ENCODE assay signal across 9 mouse cellular contexts in the genomic region with DNA sequence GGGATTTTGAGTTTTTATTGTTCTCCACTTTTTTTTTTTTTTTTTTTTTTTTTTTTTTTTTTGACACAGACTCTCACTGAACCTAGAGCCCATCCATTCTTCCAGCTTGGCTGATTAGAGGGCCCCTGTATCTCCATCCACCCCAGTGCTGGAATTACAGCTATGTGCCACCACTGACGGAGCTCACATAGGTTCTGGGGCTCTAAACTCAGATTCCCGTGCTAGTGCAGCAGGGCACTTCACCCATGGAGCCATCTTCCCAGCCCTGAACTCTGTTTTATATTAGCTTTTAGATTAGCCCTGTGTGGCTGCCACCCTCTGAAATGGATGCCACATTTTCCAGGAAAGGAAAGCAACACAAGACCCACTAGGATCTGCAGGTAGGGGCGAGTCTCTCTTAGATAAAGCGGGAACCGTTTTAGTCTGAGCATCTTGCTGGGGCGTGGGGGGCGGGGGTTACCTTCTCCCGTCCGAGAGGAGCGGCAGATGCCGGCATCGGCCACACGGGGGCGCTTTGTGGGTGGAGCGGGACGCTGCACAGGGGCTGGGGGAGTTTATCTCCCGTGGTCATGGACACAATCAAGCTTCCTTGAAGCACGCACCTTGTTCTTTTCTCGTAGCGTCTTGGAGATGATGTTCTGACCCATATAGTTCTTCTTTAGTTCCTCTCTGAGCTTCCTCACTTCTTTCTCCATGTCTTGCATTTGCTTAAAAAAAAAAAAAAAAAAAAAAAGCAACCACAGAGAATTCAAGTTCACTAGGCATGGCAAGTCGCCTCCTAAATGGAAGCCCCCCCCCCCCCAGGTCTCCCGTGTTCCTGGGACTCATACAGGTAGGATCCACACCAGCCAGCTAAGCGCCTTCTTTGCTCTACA. TPM values are rescaled to one million over a fixed set of nuclear protein-coding genes. Genes with fewer than 3 reads are reported as not detected.
DNase-seq lines count a peak whose midpoint lies in the region; ATAC-seq and TF ChIP-seq lines count a peak whose summit lies in the region.
"Had no signal": no experiment of that assay in that cellular context is flagged by ENCODE, and none has a peak within 500 bp of the region (broad histone marks: within the 10 kb centered on the region; RNA-seq: fewer than 3 reads in every experiment).

No protein-coding gene starts in this region.

- H3K27ac ChIP-seq in bone marrow macrophage, adult 2 months (ENCODE audit: insufficient read depth, low read depth, low read length) = no peak overlapping the region
- no peak overlapping the region for H3K27ac ChIP-seq in stomach, postnatal 0 days (replicated peaks)
- H3K27ac ChIP-seq: liver, embryonic 15.5 days had no signal

- 0 out of 2 replicates have a peak overlapping the region, but pooled peaks have one; percentile 11 for H3K4me2 ChIP-seq in stomach, postnatal 0 days (replicated peaks; ENCODE audit: low read depth)
- H3K4me2 ChIP-seq: liver, embryonic 15.5 days had no signal

- peaks cover 22% of the 10 kb centered on the region for H3K4me1 ChIP-seq in bone marrow macrophage, adult 2 months (ENCODE audit: control insufficient read depth, insufficient read depth, low read length)
- peaks cover 3% of the 10 kb centered on the region; the same call in 1 of the 2 replicates for H3K4me1 ChIP-seq in stomach, postnatal 0 days (replicated peaks; ENCODE audit: control insufficient read depth, insufficient read depth)

- intact Hi-C loops in gastrocnemius, postnatal 14 days (cut with DNase I; ENCODE audit: low total_unique reads) = no loop called here

- no peak for TF ChIP-seq EP300 in stomach, postnatal 0 days (optimal IDR thresholded peaks at IDR 0.05)

- no peak for TF ChIP-seq POLR2A in bone marrow macrophage, adult 2 months (IDR thresholded peaks at IDR 0.05; ENCODE audit: borderline replicate concordance, low read depth, low read length)

- TF ChIP-seq CTCF in bone marrow macrophage, adult 2 months (IDR thresholded peaks at IDR 0.05; ENCODE audit: low read depth, low read length) = peak; percentile 71
- peak; percentile 76 for TF ChIP-seq CTCF in stomach, postnatal 0 days (IDR thresholded peaks at IDR 0.05; ENCODE audit: low read depth)

- WGBS in stomach, postnatal 0 days = 15% methylated on average over 23 of the region's 23 CpGs

- peak; percentile 16; the same call in 1 of the 2 replicates for ATAC-seq in frontal cortex, adult (ENCODE audit: low TSS enrichment)
- ATAC-seq in stomach, postnatal 0 days (ENCODE audit: low FRiP score, low TSS enrichment) = no peak

- no peaks in the 10 kb centered on the region for H3K27me3 ChIP-seq in stomach, postnatal 0 days (ENCODE audit: control insufficient read depth, insufficient read depth, low read length)
- H3K27me3 ChIP-seq: liver, embryonic 15.5 days had no signal

- H3K36me3 ChIP-seq in stomach, postnatal 0 days (ENCODE audit: control insufficient read depth, insufficient read depth, low read length) = no peaks in the 10 kb centered on the region
- H3K36me3 ChIP-seq: liver, embryonic 15.5 days had no signal

- DNase-seq in frontal cortex, postnatal 25 days (ENCODE audit: low spot score in 2 of 2) = no peak
- peak; percentile 59 for DNase-seq in CD4-positive helper T cell, adult 2 months (ENCODE audit: low read depth, low spot score)
- DNase-seq in gastrocnemius, postnatal 14 days = peak; percentile 73
- DNase-seq in kidney, postnatal 10 days = peak; percentile 80
- DNase-seq in lung, postnatal 36 days = peak; percentile 42
- peak; percentile 75 for DNase-seq in stomach, postnatal 0 days (ENCODE audit: low spot score)

- H3K4me3 ChIP-seq in bone marrow macrophage, adult 2 months (ENCODE audit: insufficient read depth, low read length) = no peak overlapping the region
- no peak overlapping the region for H3K4me3 ChIP-seq in stomach, postnatal 0 days (ENCODE audit: low read depth, low read length)
- H3K4me3 ChIP-seq: liver, embryonic 15.5 days had no signal

- 0 out of 2 replicates have a peak, but pooled peaks cover 3% of the 10 kb centered on the region for H3K9me3 ChIP-seq in stomach, postnatal 0 days (ENCODE audit: control insufficient read depth, low read length)
- H3K9me3 ChIP-seq: liver, embryonic 15.5 days had no signal

- H3K9ac ChIP-seq in stomach, postnatal 0 days (ENCODE audit: low read length) = no peak overlapping the region
- H3K9ac ChIP-seq: liver, embryonic 15.5 days had no signal

RNA-seq across cellular contexts. Expression of gene Fhad1, which starts 51.8 kb away (rescaled TPM):
- polyA plus RNA-seq in bone marrow macrophage, adult 2 months (2012; ENCODE audit: insufficient read depth, insufficient read length, missing spikeins) = 3.2 and 4.9 TPM in 2 replicates
- total RNA-seq in gastrocnemius, postnatal 14 days (2021) = 1 to 10 TPM; 1.4 to 1.7 TPM
- polyA plus RNA-seq in stomach, postnatal 0 days (2015; fragmentation: Nextera tagmentation; extraction: Ambion mirVana) = 4.9 and 6.0 TPM in 2 replicates

Comparison
In these comparisons a context has a peak if more than half of its experiments do, and no peak if none do; other contexts are left out.
1. DNase-seq: peak in CD4-positive helper T cell, adult 2 months (single experiment), gastrocnemius, postnatal 14 days (single experiment), kidney, postnatal 10 days (single experiment), lung, postnatal 36 days (single experiment) and stomach, postnatal 0 days (single experiment); none in frontal cortex, postnatal 25 days (0 of 2).